Mouse (Mus musculus): Measurements from ENCODE around the gene Kiz.

The Kiz gene

GRCm38 (mm10) chr2:146865781-146866180 is 10.1 kb downstream of the Kiz start:
- no peak for DNase-seq (ENCODE audit: low read depth, low spot score)

- DNase-seq (ENCODE audit: low read depth, low spot score), result no peak
These were observed 15.9 kb downstream of the Kiz start for GRCm38 (mm10) chr2:146871300-146872269.

DNA sequence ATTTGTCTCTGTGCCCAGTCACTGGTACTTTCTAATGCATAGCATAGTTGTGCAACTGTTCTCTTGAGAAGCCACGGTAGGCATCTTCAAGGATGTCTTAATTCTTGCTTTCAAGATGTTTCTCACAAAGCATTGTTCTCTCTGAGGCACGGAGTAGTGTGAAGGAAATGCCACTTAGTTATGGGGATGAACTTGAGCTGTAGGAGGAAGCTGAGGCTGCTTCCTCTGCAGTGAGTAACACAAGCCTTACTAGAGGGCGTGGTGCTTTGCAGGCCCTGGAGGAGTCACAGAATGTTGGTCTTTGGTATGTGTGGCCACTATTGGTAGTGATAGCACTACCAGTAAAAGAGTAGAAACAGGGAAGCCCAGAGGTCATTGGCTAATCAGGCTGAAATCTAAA is 17.0 kb downstream of the Kiz start:
- no peak for DNase-seq (ENCODE audit: low read depth, low spot score)

- DNase-seq (ENCODE audit: low read depth, low spot score), result no peak
These were observed 18.3 kb downstream of the Kiz start for GRCm38 (mm10) chr2:146873881-146874441.

GRCm38 (mm10) chr2:146877423-146878098 is 21.9 kb downstream of the Kiz start:
- DNase-seq (ENCODE audit: low read depth, low spot score), result no peak

GRCm38 (mm10) chr2:146881623-146882022 is 26.0 kb downstream of the Kiz start:
- DNase-seq (ENCODE audit: low read depth, low spot score), result no peak

DNA sequence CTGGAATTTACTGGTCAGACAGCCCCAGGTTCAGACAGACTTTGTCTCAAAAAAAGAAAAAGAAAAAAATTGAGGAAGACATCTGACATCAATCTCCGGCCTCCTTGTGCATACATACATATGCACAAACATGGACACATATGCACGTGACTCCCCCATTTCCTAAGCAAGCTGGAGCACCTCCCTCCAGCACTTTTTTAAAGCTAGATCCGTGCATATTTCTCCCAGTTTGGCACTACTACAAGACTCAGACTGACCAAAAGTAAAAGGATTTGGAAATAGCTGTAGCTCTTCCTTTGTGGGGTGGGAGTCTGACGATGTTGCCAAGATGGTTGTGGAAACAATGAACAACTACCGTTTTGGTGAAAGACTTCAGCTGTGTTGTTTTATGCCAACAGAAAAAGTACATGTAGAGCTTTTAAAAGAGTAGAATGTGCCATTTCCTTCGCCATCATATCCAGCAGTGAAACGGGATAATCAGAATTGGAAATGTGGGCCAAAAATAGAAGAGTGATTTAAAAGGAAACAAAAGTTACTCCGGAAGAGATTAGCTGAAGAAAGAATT is 28.7 kb downstream of the Kiz start:
- DNase-seq (ENCODE audit: low read depth, low spot score), result no peak

- no peak for DNase-seq (ENCODE audit: low read depth, low spot score)
These were observed 33.2 kb downstream of the Kiz start for GRCm38 (mm10) chr2:146888786-146889414.

GRCm38 (mm10) chr2:146898977-146899376 is 43.3 kb downstream of the Kiz start:
- no peak for DNase-seq (ENCODE audit: low read depth, low spot score)

GRCm38 (mm10) chr2:146916085-146916484 is 60.4 kb downstream of the Kiz start:
- DNase-seq (ENCODE audit: low read depth, low spot score), result no peak

DNA sequence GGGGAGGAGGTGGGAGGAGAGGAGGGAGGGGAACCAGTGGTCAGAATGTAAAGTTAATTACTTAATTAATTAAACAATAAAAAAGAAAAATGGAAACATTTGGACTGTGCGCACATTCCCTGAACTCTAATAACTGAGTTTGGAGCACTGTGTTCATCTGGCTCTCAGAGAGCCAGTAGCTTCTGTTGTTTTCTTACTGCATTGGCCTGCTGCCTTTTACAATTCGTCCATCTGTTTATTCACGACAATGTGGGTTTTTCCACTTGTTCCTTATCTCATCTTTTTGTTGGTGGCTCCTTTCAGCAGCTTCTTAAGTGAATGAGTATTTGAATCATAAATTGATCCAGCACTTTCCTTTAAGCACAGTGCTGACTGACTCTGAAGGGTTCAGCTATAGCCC is 62.1 kb downstream of the Kiz start:
- DNase-seq (ENCODE audit: low read depth, low spot score), result no peak

- DNase-seq (ENCODE audit: low read depth, low spot score), result no peak
These were observed 64.9 kb downstream of the Kiz start for GRCm38 (mm10) chr2:146920375-146921160.

GRCm38 (mm10) chr2:146925296-146925695 is 69.6 kb downstream of the Kiz start:
- DNase-seq (ENCODE audit: low read depth, low spot score), result no peak

GRCm38 (mm10) chr2:146925846-146926245 is 70.2 kb downstream of the Kiz start:
- DNase-seq (ENCODE audit: low read depth, low spot score), result no peak

DNA sequence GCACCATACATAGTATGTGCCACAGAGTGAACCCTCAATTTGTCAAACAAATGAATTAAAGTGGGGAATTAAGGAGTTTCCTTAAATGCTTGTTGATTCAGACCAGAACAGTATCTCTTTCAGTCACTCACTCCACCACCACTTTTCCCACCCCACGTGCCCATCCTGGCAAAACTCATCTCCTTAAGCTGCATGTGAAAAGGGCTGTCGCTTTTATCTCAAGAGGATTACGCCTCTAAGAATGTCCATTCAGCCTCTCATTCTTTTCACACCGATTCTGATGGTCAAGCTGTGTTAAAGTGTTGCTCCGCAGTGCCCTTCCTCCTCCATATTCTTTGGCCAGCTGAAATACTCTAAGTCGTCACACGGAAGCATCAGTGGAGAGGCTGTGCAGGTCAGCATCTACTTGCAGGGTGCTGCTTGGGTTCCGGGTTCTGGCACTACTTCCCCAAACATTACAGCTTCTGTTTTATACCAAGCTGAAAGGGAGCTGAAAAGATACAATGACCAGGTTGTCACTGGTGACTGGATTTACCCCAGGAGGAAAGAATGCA is 92.6 kb downstream of the Kiz start:
- DNase-seq (ENCODE audit: low read depth, low spot score), result no peak

DNA sequence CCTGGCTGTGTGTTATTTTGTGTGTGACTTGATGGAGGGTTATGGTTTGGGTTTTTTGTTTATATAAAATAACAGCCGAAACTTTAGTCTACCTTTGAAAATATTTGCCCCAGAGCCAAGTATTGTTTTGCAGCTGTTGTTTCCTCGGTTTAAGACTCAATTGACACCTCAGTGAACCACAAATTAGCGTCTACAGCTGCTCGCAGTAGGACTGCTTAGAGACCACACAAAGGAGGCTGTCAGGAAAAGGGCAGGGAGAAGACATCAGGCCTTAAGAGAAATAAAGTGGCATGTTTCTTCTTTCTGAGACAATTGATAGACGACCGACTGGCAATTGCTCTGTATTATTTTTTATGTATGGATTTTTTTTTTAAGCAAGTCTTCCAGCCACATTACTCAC is 100.7 kb downstream of the Kiz start:
- DNase-seq (ENCODE audit: low read depth, low spot score), result no peak

- no peak for DNase-seq (ENCODE audit: low read depth, low spot score)
These were observed 102.8 kb downstream of the Kiz start for GRCm38 (mm10) chr2:146958398-146958911.

DNA sequence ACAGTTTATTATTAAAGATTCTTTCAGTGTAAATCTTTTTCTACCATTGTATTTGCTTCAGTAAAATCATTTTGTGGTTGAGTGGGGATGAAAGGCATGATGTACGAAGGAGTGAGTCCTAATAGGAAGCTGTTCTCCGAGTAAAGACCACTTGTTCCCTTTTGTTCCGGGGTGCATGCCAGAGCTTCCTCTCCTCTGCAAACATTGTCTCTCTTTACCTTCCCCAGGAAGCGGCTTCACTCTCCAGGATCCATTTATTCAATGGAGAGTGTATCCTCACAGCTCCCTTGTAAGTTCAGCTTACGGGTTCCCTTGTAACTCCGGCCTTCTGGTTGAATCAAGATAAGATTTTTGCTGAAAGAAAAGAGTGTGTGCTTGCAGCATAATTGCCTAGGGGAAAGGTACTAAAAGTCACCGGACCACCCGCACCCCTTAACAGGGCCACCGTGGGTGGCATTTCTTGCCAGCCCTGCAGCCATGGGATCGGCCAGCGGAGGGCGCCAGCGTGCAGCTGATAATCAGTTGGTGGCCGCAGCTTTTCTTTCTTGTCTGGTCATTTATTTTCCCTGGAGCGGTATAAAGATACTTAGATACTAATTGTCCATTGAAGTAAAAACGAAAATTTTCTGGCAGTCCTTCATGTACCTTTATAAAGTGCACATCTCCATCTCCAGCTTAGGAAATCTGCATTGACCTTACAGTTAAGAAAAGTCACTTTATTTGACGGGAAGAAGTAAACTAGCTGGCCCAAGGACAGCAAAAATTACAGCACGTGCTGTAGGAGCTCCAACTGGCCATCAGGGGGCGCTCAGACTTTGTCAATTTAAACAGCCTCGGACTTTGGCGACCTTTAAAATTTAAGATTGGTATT is 103.5 kb downstream of the Kiz start:
- peak; percentile 20 for DNase-seq (ENCODE audit: low read depth, low spot score)

DNA sequence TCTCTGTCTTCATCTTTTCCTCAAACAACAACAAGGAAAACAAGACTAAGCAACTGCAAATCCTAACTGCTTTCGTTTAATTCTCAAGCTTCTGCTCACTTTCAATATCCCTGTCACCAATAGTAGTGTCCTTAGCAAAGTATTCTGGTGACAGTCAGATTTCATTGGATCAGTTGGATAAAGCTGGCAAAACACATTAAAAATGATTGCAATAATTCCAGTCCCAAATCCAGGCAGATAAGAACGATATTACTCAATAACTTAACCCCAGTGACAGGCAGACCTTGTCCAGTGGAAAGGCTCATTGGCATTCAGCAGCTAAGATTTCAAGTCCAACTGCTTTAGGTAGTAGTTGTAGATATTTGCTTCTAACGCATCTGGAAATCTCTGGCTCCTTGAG is 119.4 kb downstream of the Kiz start:
- no peak for DNase-seq (ENCODE audit: low read depth, low spot score)

All from c-Kit-negative CD71-positive TER-119-positive erythroid progenitor cells, embryonic 14.5 days (primary cell).